Mouse (Mus musculus) midbrain, embryonic 13.5 days (tissue): Measurements from ENCODE around the gene Btn1a1. TPM values are rescaled to one million over a fixed set of nuclear protein-coding genes. Genes with fewer than 3 reads are reported as not detected.
A peak's percentile ranks its signal among the peaks of the same experiment; 100 is the strongest.

Experiments used
- ATAC-seq: fragments of 200-750 bp; cut with Nextera tagmentation; 2 replicates; pipeline ENCODE4 v1.8.0; 2017; ENCODE audit warnings: mild to moderate bottlenecking, moderate TSS enrichment, moderate library complexity
- H3K27ac ChIP-seq: fragments of 300-500 bp; sonication (generic); 2 replicates; pipeline ENCODE4 v1.5.1; 2015; ENCODE audit warnings: inconsistent platforms, mild to moderate bottlenecking, moderate library complexity
- H3K27me3 ChIP-seq: fragments of 300-500 bp; sonication (generic); 2 replicates; pipeline ENCODE4 v1.6.1; 2015; ENCODE audit warnings: mild to moderate bottlenecking, inconsistent platforms
- H3K36me3 ChIP-seq: fragments of 300-500 bp; sonication (generic); 2 replicates; pipeline ENCODE4 v1.6.1; 2015; ENCODE audit warnings: mild to moderate bottlenecking, inconsistent platforms
- H3K4me1 ChIP-seq: fragments of 300-500 bp; sonication (generic); replicated peaks from 2 replicates; pipeline ENCODE4 v1.6.1; 2015; ENCODE audit warnings: inconsistent platforms
- H3K4me2 ChIP-seq: fragments of 300-500 bp; sonication (generic); replicated peaks from 2 replicates; pipeline ENCODE4 v1.6.1; 2015; ENCODE audit warnings: moderate library complexity, mild to moderate bottlenecking, inconsistent platforms
- H3K4me3 ChIP-seq: fragments of 300-500 bp; sonication (generic); replicated peaks from 2 replicates; pipeline ENCODE4 v1.5.1; 2015; ENCODE audit warnings: mild to moderate bottlenecking, inconsistent platforms
- H3K9ac ChIP-seq: fragments of 300-500 bp; sonication (generic); replicated peaks from 2 replicates; pipeline ENCODE4 v1.6.1; 2015; ENCODE audit warnings: mild to moderate bottlenecking, inconsistent platforms
- H3K9me3 ChIP-seq: fragments of 300-500 bp; sonication (generic); 2 replicates; pipeline ENCODE4 v1.6.1; 2016; ENCODE audit warnings: mild to moderate bottlenecking, inconsistent platforms
- WGBS: fragments of 180-500 bp; shearing (Covaris S2); methylation state at CpG from one replicate; pipeline ENCODE4 v1.1.7; 2015; 5-methylcytosine and 5-hydroxymethylcytosine counted together
- polyA plus RNA-seq: library from polyadenylated mRNA; unstranded; fragments of >200 nt; fragmentation: Nextera tagmentation; extraction: Ambion mirVana; gene quantifications from 2 replicates; pipeline ENCODE4 v1.2.1, GENCODE M21; 2015

The Btn1a1 gene
- polyA plus RNA-seq, 1 experiment from 2014 or later = 0.04 TPM

- H3K27me3 ChIP-seq = peaks cover 24% of the 10 kb centered on the region
- no peaks in the 10 kb centered on the region for H3K36me3 ChIP-seq
- WGBS = under 1% methylated on average over 17 of the region's 17 CpGs
- H3K4me1 ChIP-seq = peaks cover 16% of the 10 kb centered on the region
- no peak for ATAC-seq
- H3K4me2 ChIP-seq = no peak overlapping the region
- H3K4me3 ChIP-seq = no peak overlapping the region
- no peaks in the 10 kb centered on the region for H3K9me3 ChIP-seq
- H3K27ac ChIP-seq = no peak overlapping the region
- no peak overlapping the region for H3K9ac ChIP-seq
These were observed 34.9 kb upstream of the Btn1a1 start for GRCm38 (mm10) chr13:23500424-23501200.

- 6% methylated on average over 7 of the region's 7 CpGs for WGBS
These were observed 34.2 kb upstream of the Btn1a1 start for GRCm38 (mm10) chr13:23499943-23500342.

GRCm38 (mm10) chr13:23498653-23499052 is 33.0 kb upstream of the Btn1a1 start:
- no peaks in the 10 kb centered on the region for H3K9me3 ChIP-seq
- 7% methylated on average over 10 of the region's 10 CpGs for WGBS
- H3K36me3 ChIP-seq = no peaks in the 10 kb centered on the region
- H3K27ac ChIP-seq = no peak overlapping the region
- H3K9ac ChIP-seq = no peak overlapping the region
- peak overlapping the region; percentile 28 for H3K4me2 ChIP-seq
- peak overlapping the region; percentile 15 for H3K4me3 ChIP-seq
- peaks cover 21% of the 10 kb centered on the region for H3K27me3 ChIP-seq
- peaks cover 9% of the 10 kb centered on the region; the same call in 1 of the 2 replicates for H3K4me1 ChIP-seq
- ATAC-seq = no peak

More at GRCm38 (mm10) chr13:23499943-23500342, 34.2 kb upstream of the Btn1a1 start:
- no peaks in the 10 kb centered on the region for H3K9me3 ChIP-seq
- no peak overlapping the region for H3K4me3 ChIP-seq
- no peak overlapping the region for H3K9ac ChIP-seq
- H3K4me1 ChIP-seq = peaks cover 10% of the 10 kb centered on the region; the same call in 1 of the 2 replicates
- no peak for ATAC-seq
- H3K27me3 ChIP-seq = peaks cover 21% of the 10 kb centered on the region
- no peaks in the 10 kb centered on the region for H3K36me3 ChIP-seq
- H3K4me2 ChIP-seq = no peak overlapping the region
- no peak overlapping the region for H3K27ac ChIP-seq

- Histone ChIP-seq H3K4me3 (no peak overlapping the region), H3K4me2 (peak overlapping the region; percentile 28), H3K27me3 (peaks cover 21% of the 10 kb centered on the region), H3K9ac (no peak overlapping the region), H3K36me3 (no peaks in the 10 kb centered on the region), H3K9me3 (no peaks in the 10 kb centered on the region), H3K27ac (no peak overlapping the region), H3K4me1 (peaks cover 9% of the 10 kb centered on the region; the same call in 1 of the 2 replicates)
- 3% methylated on average over 19 of the region's 19 CpGs for WGBS
- no peak for ATAC-seq
These were observed 32.1 kb upstream of the Btn1a1 start for GRCm38 (mm10) chr13:23497656-23498321.

- no peak overlapping the region for H3K4me2 ChIP-seq
- no peaks in the 10 kb centered on the region for H3K9me3 ChIP-seq
- H3K4me3 ChIP-seq = no peak overlapping the region
- H3K4me1 ChIP-seq = peaks cover 18% of the 10 kb centered on the region
- 79% methylated on average over 6 of the region's 6 CpGs for WGBS
- H3K27me3 ChIP-seq = peaks cover 15% of the 10 kb centered on the region
- no peaks in the 10 kb centered on the region for H3K36me3 ChIP-seq
- no peak overlapping the region for H3K27ac ChIP-seq
- no peak overlapping the region for H3K9ac ChIP-seq
- no peak for ATAC-seq
These were observed 29.8 kb upstream of the Btn1a1 start for GRCm38 (mm10) chr13:23495526-23495925.

GRCm38 (mm10) chr13:23491990-23492389 is 26.3 kb upstream of the Btn1a1 start:
- Histone ChIP-seq H3K27ac (no peak overlapping the region), H3K9ac (peak overlapping the region; percentile 36; the same call in 1 of the 2 replicates), H3K4me3 (peak overlapping the region; percentile 31), H3K4me2 (peak overlapping the region; percentile 45), H3K27me3 (peaks cover 6% of the 10 kb centered on the region), H3K4me1 (peaks cover 15% of the 10 kb centered on the region), H3K36me3 (no peaks in the 10 kb centered on the region), H3K9me3 (no peaks in the 10 kb centered on the region)
- no peak for ATAC-seq
- 4% methylated on average over 14 of the region's 14 CpGs for whole genome bisulfite sequencing

GRCm38 (mm10) chr13:23491263-23491662 is 25.6 kb upstream of the Btn1a1 start:
- H3K27ac ChIP-seq = no peak overlapping the region
- H3K9ac ChIP-seq = no peak overlapping the region
- H3K27me3 ChIP-seq = peaks cover 9% of the 10 kb centered on the region
- no peaks in the 10 kb centered on the region for H3K36me3 ChIP-seq
- 18% methylated on average over 1 of the region's 1 CpGs for WGBS
- no peak for ATAC-seq
- H3K4me2 ChIP-seq = no peak overlapping the region
- H3K4me3 ChIP-seq = no peak overlapping the region
- H3K4me1 ChIP-seq = peaks cover 15% of the 10 kb centered on the region
- no peaks in the 10 kb centered on the region for H3K9me3 ChIP-seq

GRCm38 (mm10) chr13:23490863-23491262 is 25.2 kb upstream of the Btn1a1 start:
- Histone ChIP-seq H3K4me3 (no peak overlapping the region), H3K9me3 (no peaks in the 10 kb centered on the region), H3K36me3 (no peaks in the 10 kb centered on the region), H3K4me1 (peaks cover 15% of the 10 kb centered on the region), H3K27ac (no peak overlapping the region), H3K4me2 (no peak overlapping the region), H3K27me3 (peaks cover 9% of the 10 kb centered on the region), H3K9ac (no peak overlapping the region)
- WGBS = 59% methylated on average over 1 of the region's 1 CpGs
- no peak for ATAC-seq

GRCm38 (mm10) chr13:23488400-23489322 is 23.0 kb upstream of the Btn1a1 start, which contains the start of gene Btn2a2:
Gene Btn2a2 (minus strand): TSS chr13:23488857.
- H3K4me1 ChIP-seq = peaks cover 15% of the 10 kb centered on the region
- peak within 1 kb of the TSS; percentile 33 for H3K4me3 ChIP-seq
- peaks cover 9% of the 10 kb centered on the region for H3K27me3 ChIP-seq
- H3K27ac ChIP-seq = no peak within 1 kb of the TSS
- H3K36me3 ChIP-seq = no peaks in the 10 kb centered on the region
- H3K9ac ChIP-seq = no peak within 1 kb of the TSS
- H3K4me2 ChIP-seq = peak within 1 kb of the TSS; percentile 58
- WGBS = 4% methylated on average over 13 of the region's 14 CpGs
- peak; percentile 97 for ATAC-seq
- no peaks in the 10 kb centered on the region for H3K9me3 ChIP-seq

- no peak overlapping the region for H3K4me3 ChIP-seq
- peaks cover 9% of the 10 kb centered on the region for H3K27me3 ChIP-seq
- no peak overlapping the region for H3K4me2 ChIP-seq
- 55% methylated on average over 5 of the region's 5 CpGs for WGBS
- no peak for ATAC-seq
- no peaks in the 10 kb centered on the region for H3K9me3 ChIP-seq
- H3K36me3 ChIP-seq = no peaks in the 10 kb centered on the region
- peaks cover 6% of the 10 kb centered on the region; the same call in 1 of the 2 replicates for H3K4me1 ChIP-seq
- H3K27ac ChIP-seq = no peak overlapping the region
- H3K9ac ChIP-seq = no peak overlapping the region
These were observed 19.6 kb upstream of the Btn1a1 start for GRCm38 (mm10) chr13:23485271-23485670.

GRCm38 (mm10) chr13:23483153-23483552 is 17.5 kb upstream of the Btn1a1 start:
- H3K4me3 ChIP-seq = no peak overlapping the region
- no peaks in the 10 kb centered on the region for H3K9me3 ChIP-seq
- ATAC-seq = no peak
- no peak overlapping the region for H3K27ac ChIP-seq
- no peaks in the 10 kb centered on the region for H3K36me3 ChIP-seq
- no peak overlapping the region for H3K4me2 ChIP-seq
- H3K27me3 ChIP-seq = peaks cover 9% of the 10 kb centered on the region
- WGBS = 86% methylated on average over 2 of the region's 2 CpGs
- no peak overlapping the region for H3K9ac ChIP-seq
- peaks cover under 1% of the 10 kb centered on the region; the same call in 1 of the 2 replicates for H3K4me1 ChIP-seq
